Mouse (Mus musculus) cerebellum, adult 2 months (tissue): Measurements from ENCODE around the gene Capn5.

Experiments
- CTCF ChIP-seq: fragments of 200-500 bp; IDR thresholded peaks from 2 replicates; pipeline ENCODE4 v1.5.1; 2011; ENCODE audit warnings: low read depth, mild to moderate bottlenecking, control low read depth, low read length, moderate library complexity, borderline replicate concordance; ENCODE audit not compliant: insufficient read depth
- POLR2A ChIP-seq: fragments of 200-500 bp; IDR thresholded peaks from 2 replicates; pipeline ENCODE4 v1.6.1; 2011; ENCODE audit warnings: low read length, control low read depth, borderline replicate concordance; ENCODE audit not compliant: insufficient read depth

DNA sequence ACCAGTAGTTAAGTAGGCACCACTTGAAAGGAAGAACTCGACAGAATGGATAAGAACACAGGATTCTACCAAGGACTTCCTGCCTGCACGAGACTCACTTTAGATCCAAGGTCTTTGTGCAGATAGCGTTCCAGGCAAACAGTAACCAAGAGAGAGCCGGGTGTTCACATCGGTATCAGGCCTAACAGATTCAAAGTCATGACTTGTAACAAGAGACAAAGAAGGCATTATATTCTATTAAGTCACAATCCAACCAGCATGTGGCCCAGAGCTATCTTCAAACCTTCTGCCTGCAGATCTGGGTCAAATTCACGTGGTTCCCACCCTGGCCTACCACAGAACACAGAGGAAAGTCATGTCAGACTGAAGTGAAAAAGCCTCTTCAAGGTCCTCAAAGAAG, 63.4 kb downstream of the Capn5 start:
- TF ChIP-seq CTCF (no peak), POLR2A (no peak)
